In genomic region chr2:146244049-146244448, GRCm38 (mm10) we compare ENCODE assay signal across 37 mouse cellular contexts. TPM values are rescaled to one million over a fixed set of nuclear protein-coding genes. Genes with fewer than 3 reads are reported as not detected.
"Had no signal": no experiment of that assay in that cellular context is flagged by ENCODE, and none has a peak within 500 bp of the region (broad histone marks: within the 10 kb centered on the region; RNA-seq: fewer than 3 reads in every experiment).

No protein-coding gene starts in this region.

- H3K9ac ChIP-seq: limb, embryonic 12.5 days; limb, embryonic 13.5 days; limb, embryonic 15.5 days; liver, embryonic 12.5 days; liver, embryonic 13.5 days; liver, embryonic 14.5 days; liver, embryonic 15.5 days; liver, postnatal 0 days; lung, embryonic 14.5 days; lung, embryonic 15.5 days; midbrain, embryonic 12.5 days; midbrain, embryonic 13.5 days; neural tube, embryonic 12.5 days; neural tube, embryonic 13.5 days had no signal

- H3K36me3 ChIP-seq: limb, embryonic 12.5 days; limb, embryonic 13.5 days; limb, embryonic 15.5 days; lung, embryonic 15.5 days; neural tube, embryonic 12.5 days had no signal

- DNase-seq: left cerebral cortex, postnatal 4 days; liver; liver, embryonic 13.5 days; liver, postnatal 0 days; lung, adult 18-20 months; lung, adult 2 months; lung, embryonic 14.5 days; lung, postnatal 10 days; lung, postnatal 14 days; lung, postnatal 36 days; lung, postnatal 4 days; midbrain, embryonic 14.5 days had no signal

- H3K27ac ChIP-seq: limb, embryonic 12.5 days; limb, embryonic 13.5 days; limb, embryonic 15.5 days; liver, embryonic 12.5 days; liver, embryonic 13.5 days; liver, embryonic 14.5 days; liver, embryonic 15.5 days; lung, embryonic 15.5 days; macrophage; midbrain, embryonic 10.5 days; midbrain, embryonic 12.5 days; midbrain, embryonic 13.5 days; neural tube, embryonic 12.5 days; neural tube, embryonic 13.5 days had no signal

- H3K4me3 ChIP-seq: limb, embryonic 12.5 days; limb, embryonic 13.5 days; limb, embryonic 15.5 days; liver, embryonic 12.5 days; liver, embryonic 13.5 days; liver, embryonic 15.5 days; lung, embryonic 15.5 days; megakaryocyte, embryonic 14.5 days; midbrain, embryonic 10.5 days; midbrain, embryonic 12.5 days; midbrain, embryonic 13.5 days; myocyte; neural tube, embryonic 12.5 days; neural tube, embryonic 13.5 days had no signal

- H3K27me3 ChIP-seq: limb, embryonic 12.5 days; limb, embryonic 13.5 days; limb, embryonic 15.5 days; liver, embryonic 12.5 days; liver, embryonic 13.5 days; liver, embryonic 15.5 days; lung, embryonic 15.5 days; megakaryocyte, embryonic 14.5 days; midbrain, embryonic 13.5 days; neural tube, embryonic 12.5 days; neural tube, embryonic 13.5 days had no signal

- ATAC-seq: liver, embryonic 12.5 days; liver, postnatal 0 days; lung, postnatal 0 days; midbrain, embryonic 13.5 days; midbrain, embryonic 16.5 days had no signal

- H3K9me3 ChIP-seq: limb, embryonic 12.5 days; limb, embryonic 13.5 days; limb, embryonic 15.5 days; liver, embryonic 12.5 days; liver, embryonic 13.5 days; liver, embryonic 15.5 days; lung, embryonic 15.5 days; megakaryocyte, embryonic 14.5 days; midbrain, embryonic 10.5 days; midbrain, embryonic 12.5 days; midbrain, embryonic 13.5 days; neural tube, embryonic 12.5 days; neural tube, embryonic 13.5 days had no signal

- H3K4me2 ChIP-seq: limb, embryonic 12.5 days; limb, embryonic 13.5 days; limb, embryonic 15.5 days; liver, embryonic 11.5 days; liver, embryonic 12.5 days; liver, embryonic 13.5 days; liver, embryonic 15.5 days; lung, embryonic 14.5 days; lung, embryonic 15.5 days; midbrain, embryonic 12.5 days; midbrain, embryonic 13.5 days; neural tube, embryonic 12.5 days; neural tube, embryonic 13.5 days had no signal

- H3K4me1 ChIP-seq: liver, embryonic 12.5 days; liver, embryonic 15.5 days; lung, embryonic 15.5 days; megakaryocyte, embryonic 14.5 days had no signal

RNA-seq across cellular contexts. Expression of gene Insm1, which starts 22.3 kb away (rescaled TPM):
- total RNA-seq: liver, adult 2 months; megakaryocyte progenitor cell, adult 5-6 weeks; megakaryocyte, adult 5-6 weeks; megakaryocyte-erythroid progenitor cell, adult 5-6 weeks; monocyte, adult 5-6 weeks had no signal
- polyA plus RNA-seq: limb, embryonic 12.5 days; limb, embryonic 13.5 days; liver, embryonic 11.5 days; liver, embryonic 12.5 days; liver, embryonic 13.5 days; liver, embryonic 15.5 days; liver, embryonic 16.5 days; liver, postnatal 0 days; lung, embryonic 16.5 days; macrophage; myocyte had no signal
